In the genomic region with DNA sequence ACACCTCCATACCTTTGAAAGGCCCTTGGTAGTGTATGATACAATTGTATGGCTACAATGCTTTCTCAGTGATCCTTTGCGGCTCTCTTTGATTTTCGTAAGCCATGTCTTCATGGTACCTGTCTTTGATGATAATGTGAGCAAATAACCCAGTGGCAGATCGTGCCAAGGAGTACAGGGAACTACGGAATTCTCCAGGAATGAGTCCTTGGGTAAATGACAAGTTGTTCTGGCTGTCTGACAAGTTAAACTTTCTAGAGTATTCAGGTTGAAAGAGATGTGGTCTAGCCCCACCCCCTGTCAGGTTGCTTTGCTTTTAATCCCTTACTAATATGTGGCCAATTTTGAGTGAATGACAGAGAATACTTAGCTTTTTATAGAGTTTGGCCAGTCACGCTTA, we compare ENCODE assay signal across 8 mouse cellular contexts. TPM values are rescaled to one million over a fixed set of nuclear protein-coding genes. Genes with fewer than 3 reads are reported as not detected.
A peak's percentile ranks its signal among the peaks of the same experiment; 100 is the strongest.
DNase-seq lines count a peak whose midpoint lies in the region; ATAC-seq and TF ChIP-seq lines count a peak whose summit lies in the region.

No protein-coding gene starts in this region.

- no peaks in the 10 kb centered on the region for H3K27me3 ChIP-seq in heart, embryonic 12.5 days (replicated peaks)
- H3K27me3 ChIP-seq in kidney, embryonic 16.5 days (ENCODE audit: insufficient read depth, low read length): no peaks in the 10 kb centered on the region
- H3K27me3 ChIP-seq in midbrain, embryonic 11.5 days (ENCODE audit: control insufficient read depth, insufficient read depth, low read length): no peaks in the 10 kb centered on the region; the same call in 1 of the 2 replicates
- H3K27me3 ChIP-seq in thymus, adult 2 months (ENCODE audit: control insufficient read depth, insufficient read depth, low read length): no peaks in the 10 kb centered on the region

- intact Hi-C loops in heart, postnatal 36 days (cut with DNase I): loop anchor here (2.0 to 5.0 kb wide), 4 partner anchors 42 to 801 kb away; a partner anchor contains a TSS

- H3K4me1 ChIP-seq in heart, embryonic 12.5 days (replicated peaks): peaks cover 20% of the 10 kb centered on the region
- H3K4me1 ChIP-seq in cortical plate, adult 2 months (ENCODE audit: control insufficient read depth, insufficient read depth, low read length): peaks cover 3% of the 10 kb centered on the region; the same call in 1 of the 2 replicates
- peaks cover 11% of the 10 kb centered on the region for H3K4me1 ChIP-seq in kidney, embryonic 16.5 days (ENCODE audit: insufficient read depth, low read length)
- 0 out of 2 replicates have a peak, but pooled peaks cover 3% of the 10 kb centered on the region for H3K4me1 ChIP-seq in midbrain, embryonic 11.5 days (ENCODE audit: control insufficient read depth, insufficient read depth, low read length)
- H3K4me1 ChIP-seq in thymus, adult 2 months (replicated peaks; ENCODE audit: control insufficient read depth, insufficient read depth, low read length): no peaks in the 10 kb centered on the region

- no peak for ATAC-seq in heart, embryonic 12.5 days (ENCODE audit: insufficient number of reproducible peaks, low FRiP score)
- no peak for ATAC-seq in kidney, embryonic 16.5 days (ENCODE audit: low FRiP score, low TSS enrichment)
- ATAC-seq in midbrain, embryonic 11.5 days (ENCODE audit: low FRiP score): no peak

- no peak for DNase-seq in heart, postnatal 36 days
- DNase-seq in midbrain, embryonic 11.5 days (ENCODE audit: low spot score, missing footprints): no peak
- no peak for DNase-seq in retina, postnatal 1 day
- DNase-seq in cerebellum, adult 18-20 months: no peak
- no peak for DNase-seq in thymus, adult 2 months

- H3K27ac ChIP-seq in heart, embryonic 12.5 days (ENCODE audit: poor library complexity, severe bottlenecking): no peak overlapping the region
- H3K27ac ChIP-seq in cortical plate, adult 2 months (ENCODE audit: insufficient read depth, low read length): no peak overlapping the region
- no peak overlapping the region for H3K27ac ChIP-seq in kidney, embryonic 16.5 days (ENCODE audit: low read length)
- no peak overlapping the region for H3K27ac ChIP-seq in midbrain, embryonic 11.5 days (ENCODE audit: low read depth, low read length)
- no peak overlapping the region for H3K27ac ChIP-seq in thymus, adult 2 months (ENCODE audit: control insufficient read depth, insufficient read depth, low read length)

- no peaks in the 10 kb centered on the region for H3K9me3 ChIP-seq in heart, embryonic 12.5 days (replicated peaks)
- H3K9me3 ChIP-seq in kidney, embryonic 16.5 days (ENCODE audit: low read length): no peaks in the 10 kb centered on the region
- no peaks in the 10 kb centered on the region for H3K9me3 ChIP-seq in midbrain, embryonic 11.5 days (ENCODE audit: control insufficient read depth, low read length)

- no peaks in the 10 kb centered on the region for H3K36me3 ChIP-seq in heart, embryonic 12.5 days
- H3K36me3 ChIP-seq in kidney, embryonic 16.5 days (ENCODE audit: insufficient read depth, low read length): no peaks in the 10 kb centered on the region
- no peaks in the 10 kb centered on the region for H3K36me3 ChIP-seq in midbrain, embryonic 11.5 days (ENCODE audit: control insufficient read depth, insufficient read depth, low read length)
- no peaks in the 10 kb centered on the region for H3K36me3 ChIP-seq in thymus, adult 2 months (ENCODE audit: control insufficient read depth, insufficient read depth, low read length)

- H3K4me2 ChIP-seq in heart, embryonic 12.5 days: peak overlapping the region; percentile 83
- peak overlapping the region; percentile 81 for H3K4me2 ChIP-seq in kidney, embryonic 16.5 days (replicated peaks; ENCODE audit: low read depth, low read length)
- peak overlapping the region; percentile 64 for H3K4me2 ChIP-seq in midbrain, embryonic 11.5 days

- peak overlapping the region; percentile 85; the same call in 1 of the 2 replicates for H3K9ac ChIP-seq in heart, embryonic 12.5 days
- peak overlapping the region; percentile 15; the same call in 1 of the 2 replicates for H3K9ac ChIP-seq in kidney, embryonic 16.5 days (replicated peaks; ENCODE audit: low read length)
- H3K9ac ChIP-seq in midbrain, embryonic 11.5 days (ENCODE audit: low read length): peak overlapping the region; percentile 63; the same call in 1 of the 2 replicates

- H3K4me3 ChIP-seq in heart, embryonic 12.5 days: peak overlapping the region; percentile 80
- peak overlapping the region; percentile 95; the same call in 1 of the 2 replicates for H3K4me3 ChIP-seq in cortical plate, adult 2 months (ENCODE audit: insufficient read depth, low read length)
- peak overlapping the region; percentile 65; the same call in 1 of the 2 replicates for H3K4me3 ChIP-seq in kidney, embryonic 16.5 days (ENCODE audit: low read length)
- H3K4me3 ChIP-seq in midbrain, embryonic 11.5 days (ENCODE audit: low read depth, low read length): peak overlapping the region; percentile 72; the same call in 1 of the 2 replicates
- H3K4me3 ChIP-seq in thymus, adult 2 months (ENCODE audit: control insufficient read depth, insufficient read depth, low read length): no peak overlapping the region

- no peak for TF ChIP-seq CTCF in cortical plate, adult 2 months (IDR thresholded peaks at IDR 0.05; ENCODE audit: extremely low read depth, insufficient read depth, low read length)
- TF ChIP-seq CTCF in thymus, adult 2 months (IDR thresholded peaks at IDR 0.05; ENCODE audit: borderline replicate concordance, control insufficient read depth, extremely low read depth, insufficient read depth, low read length, poor library complexity): no peak

- WGBS in heart, embryonic 12.5 days: 67% methylated on average over 5 of the region's 5 CpGs
- 80% methylated on average over 5 of the region's 5 CpGs for WGBS in kidney, embryonic 16.5 days
- 79% methylated on average over 5 of the region's 5 CpGs for WGBS in midbrain, embryonic 11.5 days
- 95% methylated on average over 5 of the region's 5 CpGs for WGBS in thymus, adult 2 months

- TF ChIP-seq POLR2A in cortical plate, adult 2 months (IDR thresholded peaks at IDR 0.05; ENCODE audit: extremely low read depth, insufficient read depth, low read length): no peak
- TF ChIP-seq POLR2A in thymus, adult 2 months (IDR thresholded peaks at IDR 0.05; ENCODE audit: control insufficient read depth, extremely low read depth, insufficient read depth, low read length, poor library complexity): no peak

RNA-seq across cellular contexts. Expression of a gene that starts 1.2 kb away (rescaled TPM):
- polyA plus RNA-seq in heart, embryonic 12.5 days (2016; fragmentation: Nextera tagmentation; extraction: Ambion mirVana): 47.0 and 47.2 TPM in 2 replicates
- total RNA-seq in heart, postnatal 36 days (2021): 10 to 100 TPM; 92.1 to 94.7 TPM
- polyA plus RNA-seq in cortical plate, adult 2 months (2012; rRNA removed): 129 and 130 TPM in 2 replicates
- polyA plus RNA-seq in kidney, embryonic 16.5 days (2015; fragmentation: Nextera tagmentation; extraction: Ambion mirVana): 66.1 and 68.6 TPM in 2 replicates
- 56.2 and 61.4 TPM in 2 replicates for polyA plus RNA-seq in midbrain, embryonic 11.5 days (2014; fragmentation: Nextera tagmentation; extraction: Ambion mirVana)
- polyA plus RNA-seq in thymus, adult 2 months (2012; rRNA removed): 78.5 and 86.2 TPM in 2 replicates

RNA-seq across cellular contexts. Expression of a gene that starts 1.3 kb away (rescaled TPM):
- 0.22 and 0.36 TPM in 2 replicates for polyA plus RNA-seq in heart, embryonic 12.5 days (2016; fragmentation: Nextera tagmentation; extraction: Ambion mirVana)
- total RNA-seq in heart, postnatal 36 days (2021): under 1 TPM; 0.06 to 0.11 TPM
- 0.75 and 1.1 TPM in 2 replicates for polyA plus RNA-seq in cortical plate, adult 2 months (2012; rRNA removed)
- polyA plus RNA-seq in kidney, embryonic 16.5 days (2015; fragmentation: Nextera tagmentation; extraction: Ambion mirVana): 0.41 and 0.84 TPM in 2 replicates
- 0.20 and 0.69 TPM in 2 replicates for polyA plus RNA-seq in midbrain, embryonic 11.5 days (2014; fragmentation: Nextera tagmentation; extraction: Ambion mirVana)
- polyA plus RNA-seq in thymus, adult 2 months (2012; rRNA removed): 0.08 and 0.15 TPM in 2 replicates

Comparison
In these comparisons a context has a peak if more than half of its experiments do, and no peak if none do; other contexts are left out.
1. H3K9ac ChIP-seq: peak in every context shown above with its lines; median percentile 85 in heart, embryonic 12.5 days; 63 in midbrain, embryonic 11.5 days; 15 in kidney, embryonic 16.5 days.